Mouse (Mus musculus): ENCODE measurements around the gene Ak5. TPM values are rescaled to one million over a fixed set of nuclear protein-coding genes. Genes with fewer than 3 reads are reported as not detected.
A peak's percentile ranks its signal among the peaks of the same experiment; 100 is the strongest.

Ak5 gene
- total RNA-seq, 2 experiments from 2014 or later, result 2.8 to 4.5 TPM

- no peak for DNase-seq
Observed at GRCm38 (mm10) chr3:152516569-152516968, 151.6 kb downstream of the Ak5 start.

- no peak for DNase-seq
Observed at GRCm38 (mm10) chr3:152515959-152516358, 152.2 kb downstream of the Ak5 start.

- DNase-seq, result peak; percentile 61 to 71
Observed at GRCm38 (mm10) chr3:152512517-152512916, 155.6 kb downstream of the Ak5 start.

- DNase-seq, result no peak
Observed at GRCm38 (mm10) chr3:152509268-152509667, 158.9 kb downstream of the Ak5 start.

GRCm38 (mm10) chr3:152508419-152508993 is 159.7 kb downstream of the Ak5 start:
- DNase-seq, result no peak

GRCm38 (mm10) chr3:152507900-152508299 is 160.3 kb downstream of the Ak5 start:
- no peak for DNase-seq

GRCm38 (mm10) chr3:152498968-152499696 is 169.0 kb downstream of the Ak5 start:
- DNase-seq, result no peak

- DNase-seq, result no peak
Observed at GRCm38 (mm10) chr3:152497842-152498241, 170.3 kb downstream of the Ak5 start.

GRCm38 (mm10) chr3:152497084-152497483 is 171.1 kb downstream of the Ak5 start:
- DNase-seq, result no peak

- no peak for DNase-seq
Observed at GRCm38 (mm10) chr3:152495415-152495898, 172.7 kb downstream of the Ak5 start.

- DNase-seq, result no peak
Observed at GRCm38 (mm10) chr3:152494667-152495360, 173.3 kb downstream of the Ak5 start.

GRCm38 (mm10) chr3:152493813-152494212 is 174.3 kb downstream of the Ak5 start:
- no peak for DNase-seq

- DNase-seq, result no peak
Observed at GRCm38 (mm10) chr3:152492241-152492640, 175.9 kb downstream of the Ak5 start.

- DNase-seq, result no peak
Observed at GRCm38 (mm10) chr3:152490423-152490822, 177.7 kb downstream of the Ak5 start.

GRCm38 (mm10) chr3:152488964-152489363 is 179.2 kb downstream of the Ak5 start:
- no peak for DNase-seq

GRCm38 (mm10) chr3:152484206-152484605 is 184.0 kb downstream of the Ak5 start:
- no peak for DNase-seq

- no peak for DNase-seq
Observed at GRCm38 (mm10) chr3:152483800-152484199, 184.4 kb downstream of the Ak5 start.

- no peak for DNase-seq
Observed at GRCm38 (mm10) chr3:152482182-152482581, 186.0 kb downstream of the Ak5 start.

- no peak for DNase-seq
Observed at GRCm38 (mm10) chr3:152480336-152480735, 187.8 kb downstream of the Ak5 start.

- DNase-seq, result peak; percentile 43 to 70
Observed at GRCm38 (mm10) chr3:152478599-152479435, 189.3 kb downstream of the Ak5 start.

- peak; percentile 66 to 81 for DNase-seq
Observed at GRCm38 (mm10) chr3:152477796-152478527, 190.2 kb downstream of the Ak5 start.
